Comparison of ENCODE assay signal across 8 mouse cellular contexts in genomic region chr9:36727034-36727755, GRCm38 (mm10). TPM values are rescaled to one million over a fixed set of nuclear protein-coding genes. Genes with fewer than 3 reads are reported as not detected.
DNase-seq lines count a peak whose midpoint lies in the region; ATAC-seq and TF ChIP-seq lines count a peak whose summit lies in the region.

Chek1 (minus strand) TSS chr9:36727065.

- peak within 1 kb of the TSS; percentile 78 for H3K4me3 ChIP-seq in kidney, embryonic 16.5 days (ENCODE audit: low read length)
- peak within 1 kb of the TSS; percentile 69 for H3K4me3 ChIP-seq in limb, embryonic 12.5 days (replicated peaks)
- H3K4me3 ChIP-seq in small intestine, adult 2 months (ENCODE audit: low read depth, low read length): peak within 1 kb of the TSS; percentile 87

- WGBS in kidney, embryonic 16.5 days: 2% methylated on average over 12 of the region's 12 CpGs
- 8% methylated on average over 11 of the region's 12 CpGs for WGBS in limb, embryonic 12.5 days
- under 1% methylated on average over 12 of the region's 12 CpGs for WGBS in small intestine, adult 2 months

- peak within 1 kb of the TSS; percentile 95 for H3K4me2 ChIP-seq in kidney, embryonic 16.5 days (replicated peaks; ENCODE audit: low read depth, low read length)
- H3K4me2 ChIP-seq in limb, embryonic 12.5 days: peak within 1 kb of the TSS; percentile 81

- H3K36me3 ChIP-seq in kidney, embryonic 16.5 days (ENCODE audit: insufficient read depth, low read length): 0 out of 2 replicates have a peak, but pooled peaks cover 6% of the 10 kb centered on the region
- peaks cover 43% of the 10 kb centered on the region for H3K36me3 ChIP-seq in limb, embryonic 12.5 days
- H3K36me3 ChIP-seq in small intestine, adult 2 months (ENCODE audit: control insufficient read depth, insufficient read depth, low read length): peaks cover 8% of the 10 kb centered on the region

- H3K27ac ChIP-seq in kidney, embryonic 16.5 days (ENCODE audit: low read length): peak within 1 kb of the TSS; percentile 97
- H3K27ac ChIP-seq in limb, embryonic 12.5 days: peak within 1 kb of the TSS; percentile 97
- H3K27ac ChIP-seq in small intestine, adult 2 months (ENCODE audit: insufficient read depth, low read depth, low read length): peak within 1 kb of the TSS; percentile 57

- H3K27me3 ChIP-seq in kidney, embryonic 16.5 days (ENCODE audit: insufficient read depth, low read length): no peaks in the 10 kb centered on the region
- H3K27me3 ChIP-seq in limb, embryonic 12.5 days: no peaks in the 10 kb centered on the region
- no peaks in the 10 kb centered on the region for H3K27me3 ChIP-seq in small intestine, adult 2 months (ENCODE audit: control insufficient read depth, insufficient read depth, low read length)

- H3K9me3 ChIP-seq in kidney, embryonic 16.5 days (ENCODE audit: low read length): no peaks in the 10 kb centered on the region
- no peaks in the 10 kb centered on the region for H3K9me3 ChIP-seq in limb, embryonic 12.5 days

- H3K4me1 ChIP-seq in kidney, embryonic 16.5 days (ENCODE audit: insufficient read depth, low read length): peaks cover 11% of the 10 kb centered on the region; the same call in 1 of the 2 replicates
- peaks cover 9% of the 10 kb centered on the region for H3K4me1 ChIP-seq in limb, embryonic 12.5 days (replicated peaks)
- H3K4me1 ChIP-seq in small intestine, adult 2 months (ENCODE audit: control insufficient read depth, insufficient read depth, insufficient read length, low read length): peaks cover 5% of the 10 kb centered on the region; the same call in 1 of the 2 replicates

- H3K9ac ChIP-seq in kidney, embryonic 16.5 days (replicated peaks; ENCODE audit: low read length): peak within 1 kb of the TSS; percentile 79
- H3K9ac ChIP-seq in limb, embryonic 12.5 days (replicated peaks): peak within 1 kb of the TSS; percentile 70

- no peak for TF ChIP-seq POLR2A in small intestine, adult 2 months (IDR thresholded peaks at IDR 0.05; ENCODE audit: low read depth, low read length)

- TF ChIP-seq CTCF in small intestine, adult 2 months (IDR thresholded peaks at IDR 0.05; ENCODE audit: extremely low read depth, insufficient read length, insufficient replicate concordance, low read depth, low read length): no peak

- DNase-seq in kidney, adult 9 months: no peak
- peak; percentile 35 for DNase-seq in Muller cell, postnatal 12 days (ENCODE audit: inconsistent ontology term)
- no peak for DNase-seq in ovary, postnatal 10 days (ENCODE audit: low spot score)
- no peak for DNase-seq in kidney, postnatal 36 days

- ATAC-seq in kidney, embryonic 16.5 days (ENCODE audit: low FRiP score, low TSS enrichment): no peak
- ATAC-seq in erythroid progenitor cell, adult 5-6 weeks (replicated peaks; ENCODE audit: low FRiP score, poor library complexity, severe bottlenecking): no peak
- ATAC-seq in limb, embryonic 12.5 days (ENCODE audit: insufficient number of reproducible peaks, insufficient read depth, low FRiP score, low TSS enrichment, low read depth): no peak

RNA-seq across cellular contexts. Expression of gene Chek1, which starts in this region (rescaled TPM):
- polyA plus RNA-seq in kidney, embryonic 16.5 days (2015; fragmentation: Nextera tagmentation; extraction: Ambion mirVana): 30.1 and 37.8 TPM in 2 replicates
- total RNA-seq in erythroid progenitor cell, adult 5-6 weeks (2015; ENCODE audit: low replicate concordance): 14.8 and 37.3 TPM in 2 replicates
- 23.0 and 27.6 TPM in 2 replicates for total RNA-seq in erythroid progenitor cell, adult 5-6 weeks (2017; ENCODE audit: low replicate concordance)
- polyA plus RNA-seq in limb, embryonic 12.5 days (2016; fragmentation: Nextera tagmentation; extraction: Ambion mirVana): 50.5 and 55.8 TPM in 2 replicates
- polyA plus RNA-seq in small intestine, adult 2 months (2012; rRNA removed): 0.41 and 0.42 TPM in 2 replicates

Comparison
In these comparisons a context has a peak if more than half of its experiments do, and no peak if none do; other contexts are left out.
1. RNA of gene Chek1 (polyA plus RNA-seq): 50.5 to 55.8 TPM in limb, embryonic 12.5 days and 30.1 to 37.8 TPM in kidney, embryonic 16.5 days; 0.41 to 0.42 TPM in small intestine, adult 2 months; every median in the first group is over 10 times any median in the second.
2. Peak in every context shown above with its lines, with median percentiles within 50 percentile points of each other: H3K27ac ChIP-seq and H3K4me3 ChIP-seq.